ENCODE assay signal across 11 mouse cellular contexts in genomic region chr13:15985761-15986160, GRCm38 (mm10). TPM values are rescaled to one million over a fixed set of nuclear protein-coding genes. Genes with fewer than 3 reads are reported as not detected.
A peak's percentile ranks its signal among the peaks of the same experiment; 100 is the strongest.
DNase-seq lines count a peak whose midpoint lies in the region; ATAC-seq and TF ChIP-seq lines count a peak whose summit lies in the region.
"Had no signal": no experiment of that assay in that cellular context is flagged by ENCODE, and none has a peak within 500 bp of the region (broad histone marks: within the 10 kb centered on the region; RNA-seq: fewer than 3 reads in every experiment).

No protein-coding gene starts in this region.

- no peak overlapping the region for H3K4me3 ChIP-seq in hindbrain, embryonic 14.5 days (replicated peaks; ENCODE audit: low read length)
- no peak overlapping the region for H3K4me3 ChIP-seq in hindbrain, embryonic 13.5 days
- no peak overlapping the region for H3K4me3 ChIP-seq in midbrain, postnatal 0 days (ENCODE audit: low read depth, low read length)
- H3K4me3 ChIP-seq in midbrain, embryonic 16.5 days (ENCODE audit: low read depth, low read length), result no peak overlapping the region
- H3K4me3 ChIP-seq: limb, embryonic 15.5 days; neural tube, embryonic 15.5 days had no signal

- H3K4me2 ChIP-seq in hindbrain, embryonic 14.5 days (replicated peaks), result no peak overlapping the region
- no peak overlapping the region for H3K4me2 ChIP-seq in hindbrain, embryonic 13.5 days
- H3K4me2 ChIP-seq in midbrain, postnatal 0 days (ENCODE audit: low read depth, low read length, poor library complexity, severe bottlenecking), result no peak overlapping the region
- no peak overlapping the region for H3K4me2 ChIP-seq in midbrain, embryonic 16.5 days (ENCODE audit: low read length)
- H3K4me2 ChIP-seq: limb, embryonic 15.5 days; neural tube, embryonic 15.5 days had no signal

- H3K9me3 ChIP-seq in hindbrain, embryonic 14.5 days (ENCODE audit: control insufficient read depth, low read length), result no peaks in the 10 kb centered on the region
- no peaks in the 10 kb centered on the region for H3K9me3 ChIP-seq in hindbrain, embryonic 13.5 days
- H3K9me3 ChIP-seq in midbrain, postnatal 0 days (ENCODE audit: low read length), result no peaks in the 10 kb centered on the region
- no peaks in the 10 kb centered on the region for H3K9me3 ChIP-seq in midbrain, embryonic 16.5 days (replicated peaks; ENCODE audit: control insufficient read depth, low read length, poor library complexity, severe bottlenecking)
- H3K9me3 ChIP-seq: limb, embryonic 15.5 days; neural tube, embryonic 15.5 days had no signal

- TF ChIP-seq POLR2A in brain, embryonic 14.5 days (IDR thresholded peaks at IDR 0.05; ENCODE audit: borderline replicate concordance, extremely low read depth, insufficient read depth, insufficient read length, poor library complexity, severe bottlenecking), result no peak

- no peak for ATAC-seq in hindbrain, embryonic 14.5 days (ENCODE audit: low FRiP score)
- no peak for ATAC-seq in hindbrain, embryonic 13.5 days (ENCODE audit: low FRiP score)
- ATAC-seq in midbrain, postnatal 0 days (ENCODE audit: low FRiP score), result no peak
- no peak for ATAC-seq in midbrain, embryonic 16.5 days

- no peak overlapping the region for H3K27ac ChIP-seq in hindbrain, embryonic 14.5 days
- H3K27ac ChIP-seq in hindbrain, embryonic 13.5 days, result no peak overlapping the region
- H3K27ac ChIP-seq in midbrain, postnatal 0 days (ENCODE audit: low read depth, low read length), result no peak overlapping the region
- no peak overlapping the region for H3K27ac ChIP-seq in midbrain, embryonic 16.5 days (ENCODE audit: low read length)
- H3K27ac ChIP-seq: limb, embryonic 15.5 days; neural tube, embryonic 15.5 days had no signal

- H3K36me3 ChIP-seq in hindbrain, embryonic 14.5 days (replicated peaks; ENCODE audit: control insufficient read depth, insufficient read depth), result no peaks in the 10 kb centered on the region
- no peaks in the 10 kb centered on the region for H3K36me3 ChIP-seq in hindbrain, embryonic 13.5 days
- H3K36me3 ChIP-seq in midbrain, postnatal 0 days (ENCODE audit: insufficient read depth, low read length), result no peaks in the 10 kb centered on the region
- no peaks in the 10 kb centered on the region for H3K36me3 ChIP-seq in midbrain, embryonic 16.5 days (ENCODE audit: control insufficient read depth, insufficient read depth, low read length)
- H3K36me3 ChIP-seq: limb, embryonic 15.5 days; neural tube, embryonic 15.5 days had no signal

- peak; percentile 49 for DNase-seq in hindbrain, embryonic 14.5 days (ENCODE audit: low spot score)
- DNase-seq in midbrain, postnatal 0 days (ENCODE audit: low spot score), result peak; percentile 10
- peak; percentile 31 for DNase-seq in brain, embryonic 14.5 days (ENCODE audit: low read depth)
- DNase-seq in MN1 (ENCODE audit: low spot score), result no peak
- DNase-seq in neural tube, embryonic 10.5 days (ENCODE audit: extremely low spot score, low spot score), result no peak
- DNase-seq: gastrocnemius, postnatal 25 days; thymus, adult 18-20 months had no signal

- TF ChIP-seq CTCF in midbrain, postnatal 0 days (IDR thresholded peaks at IDR 0.05), result peak; percentile 71
- TF ChIP-seq CTCF in brain, embryonic 14.5 days (IDR thresholded peaks at IDR 0.05; ENCODE audit: borderline replicate concordance, extremely low read depth, insufficient read depth, insufficient read length), result no peak

- 78% methylated on average over 2 of the region's 2 CpGs for WGBS in hindbrain, embryonic 14.5 days
- whole genome bisulfite sequencing in hindbrain, embryonic 13.5 days, result 67% methylated on average over 2 of the region's 2 CpGs
- WGBS in midbrain, postnatal 0 days, result 79% methylated on average over 2 of the region's 2 CpGs
- 72% methylated on average over 2 of the region's 2 CpGs for WGBS in midbrain, embryonic 16.5 days

- no peaks in the 10 kb centered on the region for H3K4me1 ChIP-seq in hindbrain, embryonic 14.5 days (replicated peaks; ENCODE audit: control insufficient read depth, insufficient read depth, low read length)
- no peaks in the 10 kb centered on the region for H3K4me1 ChIP-seq in hindbrain, embryonic 13.5 days (replicated peaks)
- no peaks in the 10 kb centered on the region for H3K4me1 ChIP-seq in midbrain, postnatal 0 days (ENCODE audit: insufficient read depth, low read length)
- no peaks in the 10 kb centered on the region for H3K4me1 ChIP-seq in midbrain, embryonic 16.5 days (ENCODE audit: control insufficient read depth, insufficient read depth, low read length)
- H3K4me1 ChIP-seq: limb, embryonic 15.5 days; neural tube, embryonic 15.5 days had no signal

- no peaks in the 10 kb centered on the region for H3K27me3 ChIP-seq in hindbrain, embryonic 14.5 days (ENCODE audit: control insufficient read depth, insufficient read depth, low read length)
- no peaks in the 10 kb centered on the region for H3K27me3 ChIP-seq in hindbrain, embryonic 13.5 days
- no peaks in the 10 kb centered on the region for H3K27me3 ChIP-seq in midbrain, postnatal 0 days (ENCODE audit: insufficient read depth, low read length)
- H3K27me3 ChIP-seq in midbrain, embryonic 16.5 days (ENCODE audit: control insufficient read depth, insufficient read depth, low read depth, low read length), result no peaks in the 10 kb centered on the region
- H3K27me3 ChIP-seq: limb, embryonic 15.5 days; neural tube, embryonic 15.5 days had no signal

- no peak overlapping the region for H3K9ac ChIP-seq in hindbrain, embryonic 14.5 days
- no peak overlapping the region for H3K9ac ChIP-seq in hindbrain, embryonic 13.5 days
- H3K9ac ChIP-seq in midbrain, postnatal 0 days (replicated peaks; ENCODE audit: low read length, poor library complexity, severe bottlenecking), result no peak overlapping the region
- H3K9ac ChIP-seq in midbrain, embryonic 16.5 days (ENCODE audit: low read depth, low read length), result no peak overlapping the region
- H3K9ac ChIP-seq: limb, embryonic 15.5 days; neural tube, embryonic 15.5 days had no signal

RNA-seq across cellular contexts. Expression of gene Inhba, which starts 25.9 kb away (rescaled TPM):
- polyA plus RNA-seq in hindbrain, embryonic 14.5 days (2014; fragmentation: Nextera tagmentation; extraction: Ambion mirVana), result 1.1 TPM in 2 replicates
- polyA plus RNA-seq in hindbrain, embryonic 13.5 days (2015; fragmentation: Nextera tagmentation; extraction: Ambion mirVana), result 0.56 and 0.78 TPM in 2 replicates
- 0.33 and 0.88 TPM in 2 replicates for total RNA-seq in midbrain, postnatal 0 days (2014; rRNA removed)
- polyA plus RNA-seq in midbrain, postnatal 0 days (2015; fragmentation: Nextera tagmentation; extraction: Ambion mirVana), result 2.0 and 2.1 TPM in 2 replicates
- 1.1 and 1.8 TPM in 2 replicates for polyA plus RNA-seq in midbrain, embryonic 16.5 days (2015; fragmentation: Nextera tagmentation; extraction: Ambion mirVana)
- 0.52 and 1.2 TPM in 2 replicates for polyA plus RNA-seq in brain, embryonic 14.5 days (2012; rRNA removed)

Comparison
In these comparisons a context has a peak if more than half of its experiments do, and no peak if none do; other contexts are left out.
1. DNase-seq: peak in hindbrain, embryonic 14.5 days (single experiment), midbrain, postnatal 0 days (single experiment) and brain, embryonic 14.5 days (single experiment); none in MN1 (single experiment) and neural tube, embryonic 10.5 days (single experiment).